Mouse (Mus musculus) lung, adult 2 months (tissue): Measurements from ENCODE around the gene Cask.

ENCODE experiments used
- CTCF ChIP-seq: fragments of 200-500 bp; IDR thresholded peaks from 2 replicates; pipeline ENCODE4 v1.5.1; 2011; ENCODE audit warnings: mild to moderate bottlenecking, low read length, control low read depth; ENCODE audit not compliant: insufficient read depth
- POLR2A ChIP-seq: fragments of 200-500 bp; IDR thresholded peaks from 2 replicates; pipeline ENCODE4 v1.6.1; 2011; ENCODE audit warnings: low read depth, mild to moderate bottlenecking, control low read depth, low read length, borderline replicate concordance; ENCODE audit errors: extremely low read depth

- no peak for TF ChIP-seq CTCF
- no peak for TF ChIP-seq POLR2A
These were observed 180.8 kb downstream of the Cask start for GRCm38 (mm10) chrX:13670342-13670741.
